In genomic region chr2:154452951-154453350, GRCm38 (mm10) we compare ENCODE assay signal across 17 mouse cellular contexts. TPM values are rescaled to one million over a fixed set of nuclear protein-coding genes. Genes with fewer than 3 reads are reported as not detected.
A peak's percentile ranks its signal among the peaks of the same experiment; 100 is the strongest.
DNase-seq lines count a peak whose midpoint lies in the region; ATAC-seq and TF ChIP-seq lines count a peak whose summit lies in the region.
"Had no signal": no experiment of that assay in that cellular context is flagged by ENCODE, and none has a peak within 500 bp of the region (broad histone marks: within the 10 kb centered on the region; RNA-seq: fewer than 3 reads in every experiment).

No protein-coding gene starts in this region.

- H3K27me3 ChIP-seq in intestine, postnatal 0 days (replicated peaks; ENCODE audit: control insufficient read depth, insufficient read depth, low read length): no peaks in the 10 kb centered on the region
- H3K27me3 ChIP-seq in intestine, embryonic 15.5 days (replicated peaks): no peaks in the 10 kb centered on the region
- H3K27me3 ChIP-seq in lung, postnatal 0 days (replicated peaks; ENCODE audit: insufficient read depth, low read length): no peaks in the 10 kb centered on the region
- no peaks in the 10 kb centered on the region for H3K27me3 ChIP-seq in Patski
- H3K27me3 ChIP-seq: embryonic facial prominence, embryonic 15.5 days; limb, embryonic 12.5 days; liver, embryonic 15.5 days had no signal

- no peak for DNase-seq in lung, postnatal 0 days (ENCODE audit: low spot score)
- no peak for DNase-seq in lung, postnatal 36 days
- no peak for DNase-seq in Patski (ENCODE audit: low read depth, low spot score)
- DNase-seq in retina, postnatal 1 day: no peak
- DNase-seq: adrenal gland, adult 2 months; cerebellum, adult 9-11 months; heart, postnatal 36 days; kidney, adult 18-20 months; kidney, postnatal 14 days; lung, postnatal 10 days had no signal

- CTCF ChIA-PET in Patski (lab: Charles Lee): no interaction called here

- H3K4me2 ChIP-seq in intestine, postnatal 0 days (replicated peaks; ENCODE audit: low read depth): no peak overlapping the region
- no peak overlapping the region for H3K4me2 ChIP-seq in intestine, embryonic 15.5 days (replicated peaks)
- H3K4me2 ChIP-seq in lung, postnatal 0 days (replicated peaks; ENCODE audit: low read depth, low read length): no peak overlapping the region
- H3K4me2 ChIP-seq: embryonic facial prominence, embryonic 15.5 days; hindbrain, embryonic 14.5 days; limb, embryonic 12.5 days; liver, embryonic 15.5 days had no signal

- no peak for ATAC-seq in intestine, postnatal 0 days
- ATAC-seq in intestine, embryonic 15.5 days: no peak
- no peak for ATAC-seq in lung, postnatal 0 days
- ATAC-seq in Patski: no peak
- ATAC-seq in granulocyte monocyte progenitor cell, adult 5-6 weeks (replicated peaks; ENCODE audit: poor library complexity, severe bottlenecking): no peak

- no peak overlapping the region for H3K27ac ChIP-seq in intestine, postnatal 0 days (ENCODE audit: low read depth, low read length)
- no peak overlapping the region for H3K27ac ChIP-seq in intestine, embryonic 15.5 days
- H3K27ac ChIP-seq in lung, postnatal 0 days (ENCODE audit: low read length): no peak overlapping the region
- H3K27ac ChIP-seq: embryonic facial prominence, embryonic 15.5 days; hindbrain, embryonic 14.5 days; limb, embryonic 12.5 days; liver, embryonic 15.5 days had no signal

- no peak overlapping the region for H3K9ac ChIP-seq in intestine, postnatal 0 days (ENCODE audit: low read depth, low read length)
- H3K9ac ChIP-seq in intestine, embryonic 15.5 days: no peak overlapping the region
- no peak overlapping the region for H3K9ac ChIP-seq in lung, postnatal 0 days (replicated peaks; ENCODE audit: low read depth)
- H3K9ac ChIP-seq: embryonic facial prominence, embryonic 15.5 days; hindbrain, embryonic 14.5 days; limb, embryonic 12.5 days; liver, embryonic 15.5 days had no signal

- WGBS in intestine, postnatal 0 days: 88% methylated on average over 2 of the region's 2 CpGs
- WGBS in intestine, embryonic 15.5 days: 92% methylated on average over 2 of the region's 2 CpGs
- WGBS in lung, postnatal 0 days: 91% methylated on average over 2 of the region's 2 CpGs

- 0 out of 2 replicates have a peak, but pooled peaks cover 3% of the 10 kb centered on the region for H3K4me1 ChIP-seq in intestine, postnatal 0 days (replicated peaks; ENCODE audit: control insufficient read depth, insufficient read depth, low read length)
- H3K4me1 ChIP-seq in intestine, embryonic 15.5 days (replicated peaks): peaks cover 12% of the 10 kb centered on the region; the same call in 1 of the 2 replicates
- no peaks in the 10 kb centered on the region for H3K4me1 ChIP-seq in lung, postnatal 0 days (ENCODE audit: insufficient read depth, low read depth, low read length)

- H3K4me3 ChIP-seq in intestine, postnatal 0 days (ENCODE audit: low read depth, low read length): no peak overlapping the region
- H3K4me3 ChIP-seq in intestine, embryonic 15.5 days (replicated peaks): no peak overlapping the region
- no peak overlapping the region for H3K4me3 ChIP-seq in lung, postnatal 0 days (ENCODE audit: low read depth, low read length)
- H3K4me3 ChIP-seq: embryonic facial prominence, embryonic 15.5 days; limb, embryonic 12.5 days; liver, embryonic 15.5 days had no signal

- no peak for TF ChIP-seq EP300 in lung, postnatal 0 days (IDR thresholded peaks at IDR 0.05)

- H3K9me3 ChIP-seq in intestine, postnatal 0 days (ENCODE audit: control insufficient read depth): no peaks in the 10 kb centered on the region
- H3K9me3 ChIP-seq in intestine, embryonic 15.5 days: no peaks in the 10 kb centered on the region
- H3K9me3 ChIP-seq in lung, postnatal 0 days (ENCODE audit: low read length): no peaks in the 10 kb centered on the region
- H3K9me3 ChIP-seq: embryonic facial prominence, embryonic 15.5 days; limb, embryonic 12.5 days; liver, embryonic 15.5 days had no signal

- POLR2A ChIA-PET in Patski (lab: Charles Lee): no interaction called here

- no peaks in the 10 kb centered on the region for H3K36me3 ChIP-seq in intestine, postnatal 0 days (ENCODE audit: control insufficient read depth, insufficient read depth)
- no peaks in the 10 kb centered on the region for H3K36me3 ChIP-seq in intestine, embryonic 15.5 days
- H3K36me3 ChIP-seq in lung, postnatal 0 days (ENCODE audit: insufficient read depth, low read length): no peaks in the 10 kb centered on the region
- H3K36me3 ChIP-seq: liver, embryonic 15.5 days had no signal

- in situ Hi-C loops in Patski (cut with MboI; ENCODE audit: low pct_unique_long_range_greater_than_20kb): no loop called here

- TF ChIP-seq CTCF in intestine, postnatal 0 days (IDR thresholded peaks at IDR 0.05; ENCODE audit: low read depth): peak; percentile 50
- peak; percentile 40 for TF ChIP-seq CTCF in lung, postnatal 0 days (IDR thresholded peaks at IDR 0.05)
- peak; percentile 61 for TF ChIP-seq CTCF in Patski (IDR thresholded peaks at IDR 0.05)

RNA-seq across cellular contexts. Expression of gene Cbfa2t2, which starts 16.7 kb away (rescaled TPM):
- polyA plus RNA-seq in intestine, postnatal 0 days (2015; fragmentation: Nextera tagmentation; extraction: Ambion mirVana): 7.8 and 9.1 TPM in 2 replicates
- 25.4 and 26.3 TPM in 2 replicates for polyA plus RNA-seq in intestine, embryonic 15.5 days (2015; fragmentation: Nextera tagmentation; extraction: Ambion mirVana)
- polyA plus RNA-seq in lung, postnatal 0 days (2015; fragmentation: Nextera tagmentation; extraction: Ambion mirVana): 14.6 and 16.6 TPM in 2 replicates
- polyA plus RNA-seq in Patski (2021): 27.2 TPM
- total RNA-seq in granulocyte monocyte progenitor cell, adult 5-6 weeks (2014; fragmentation: Nextera tagmentation): 13.3 and 14.7 TPM in 2 replicates
- total RNA-seq in granulocyte monocyte progenitor cell, adult 5-6 weeks (2017): 12.1 and 13.0 TPM in 2 replicates

RNA-seq across cellular contexts. Expression of gene Snta1, which starts 45.1 kb away (rescaled TPM):
- 4.9 and 7.7 TPM in 2 replicates for polyA plus RNA-seq in intestine, postnatal 0 days (2015; fragmentation: Nextera tagmentation; extraction: Ambion mirVana)
- polyA plus RNA-seq in intestine, embryonic 15.5 days (2015; fragmentation: Nextera tagmentation; extraction: Ambion mirVana): 4.6 and 5.0 TPM in 2 replicates
- 7.7 and 8.0 TPM in 2 replicates for polyA plus RNA-seq in lung, postnatal 0 days (2015; fragmentation: Nextera tagmentation; extraction: Ambion mirVana)
- polyA plus RNA-seq in Patski (2021): 30.2 TPM
- total RNA-seq in granulocyte monocyte progenitor cell, adult 5-6 weeks (2014; fragmentation: Nextera tagmentation): 0.56 TPM in 1 of 2 replicates, not detected in the other
- 0.04 TPM in 1 of 2 replicates, not detected in the other for total RNA-seq in granulocyte monocyte progenitor cell, adult 5-6 weeks (2017)
